Mouse (Mus musculus) cerebellum, adult 11-12 months (tissue): ENCODE results near the gene Grk4.
"Not testable (repeated sequence)": the region's sequence is repeated elsewhere in the genome, so short reads cannot be mapped to it uniquely, and the experiment has no call there.

Experiments
- DNase-seq: peaks from one replicate; pipeline ENCODE4 v3.0.0; 2022

The Grk4 gene

GRCm38 (mm10) chr5:34714371-34714770 lies 54.2 kb downstream of the Grk4 start:
- not testable (repeated sequence) for DNase-seq

GRCm38 (mm10) chr5:34714816-34715215 lies 54.6 kb downstream of the Grk4 start:
- no peak for DNase-seq

GRCm38 (mm10) chr5:34729141-34729540 lies 69.0 kb downstream of the Grk4 start:
- peak; percentile 14 for DNase-seq

DNA sequence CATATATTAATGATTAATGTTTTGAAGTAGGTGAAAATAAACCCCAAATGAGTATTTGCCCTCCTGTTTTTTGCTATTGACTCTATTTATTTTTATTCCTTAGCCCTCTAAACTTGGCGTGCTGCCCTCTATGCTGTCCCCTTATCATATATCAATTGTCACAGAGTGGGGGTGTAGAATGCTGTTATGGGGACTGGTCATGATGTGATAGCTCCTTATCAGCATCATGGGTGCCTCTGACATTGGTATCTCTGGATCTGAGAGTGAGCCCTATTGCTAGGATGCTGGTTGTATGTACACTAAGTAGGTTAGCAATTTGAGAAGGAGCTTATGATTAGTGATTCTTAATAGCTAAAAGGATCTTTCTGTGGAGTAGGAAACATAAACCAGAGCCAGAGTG lies 70.1 kb downstream of the Grk4 start:
- no peak for DNase-seq

- DNase-seq, result no peak
Measured at GRCm38 (mm10) chr5:34751477-34751876, 91.3 kb downstream of the Grk4 start.

- no peak for DNase-seq
Measured at GRCm38 (mm10) chr5:34758762-34759161, 98.6 kb downstream of the Grk4 start.

DNA sequence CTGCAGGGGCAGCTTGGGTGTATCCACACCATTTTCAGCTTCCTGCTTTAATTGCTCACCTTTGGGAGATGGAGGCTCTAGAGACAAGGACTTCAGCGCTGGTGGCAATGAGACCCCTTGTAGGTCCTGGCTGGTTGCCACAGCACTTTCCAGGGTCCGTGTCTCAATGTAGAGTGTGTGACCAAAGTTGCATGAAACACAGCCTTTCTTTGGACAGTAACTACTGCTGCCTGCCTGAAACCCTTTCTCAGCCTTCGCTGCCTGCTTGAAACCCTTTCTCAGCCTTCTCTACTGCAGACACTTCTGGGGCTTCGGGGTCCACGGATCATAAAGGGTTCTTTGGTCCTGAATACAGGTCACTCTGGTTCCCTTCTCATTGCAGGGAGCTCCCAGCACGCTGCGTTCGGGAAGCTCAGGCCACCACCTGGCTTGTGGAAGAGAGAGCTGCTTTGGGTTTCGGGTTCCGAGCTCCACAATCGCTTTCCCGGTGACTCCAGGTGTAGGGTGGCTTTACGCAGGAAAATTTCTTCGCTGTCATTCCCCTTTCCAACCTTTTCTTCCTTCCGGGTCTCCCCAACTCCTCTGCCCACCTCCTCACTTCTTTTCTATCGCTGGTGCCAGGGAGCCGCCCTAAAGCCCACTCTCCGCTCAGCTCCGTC lies 100.8 kb downstream of the Grk4 start:
- peak; percentile 51 for DNase-seq

DNA sequence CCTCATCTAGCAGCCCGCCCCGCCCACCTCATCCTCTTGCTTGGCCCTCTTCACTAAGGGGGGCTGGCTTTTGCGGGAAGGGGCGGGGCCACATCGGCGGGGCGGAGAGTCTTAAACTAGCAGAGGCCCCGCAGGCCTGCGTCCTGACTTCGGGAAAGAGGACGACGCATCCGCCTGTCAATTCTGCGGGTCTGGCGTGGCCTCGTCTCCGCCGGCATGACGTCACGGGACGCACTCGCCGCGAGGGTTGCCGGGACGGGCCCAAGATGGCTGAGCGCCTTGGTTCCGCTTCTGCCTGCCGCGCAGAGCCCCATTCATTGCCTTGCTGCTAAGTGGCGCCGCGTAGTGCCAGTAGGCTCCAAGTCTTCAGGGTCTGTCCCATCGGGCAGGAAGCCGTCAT lies 101.3 kb downstream of the Grk4 start, which contains the start of gene Htt:
Gene Htt, plus strand, starts transcription at position 232 of the 400 bp plus-strand sequence.
- DNase-seq, result peak; percentile 97

GRCm38 (mm10) chr5:34761934-34762611 lies 101.9 kb downstream of the Grk4 start:
- DNase-seq, result peak; percentile 60

- no peak for DNase-seq
Measured at GRCm38 (mm10) chr5:34771818-34772217, 111.6 kb downstream of the Grk4 start.

- no peak for DNase-seq
Measured at GRCm38 (mm10) chr5:34772696-34773245, 112.6 kb downstream of the Grk4 start.

DNA sequence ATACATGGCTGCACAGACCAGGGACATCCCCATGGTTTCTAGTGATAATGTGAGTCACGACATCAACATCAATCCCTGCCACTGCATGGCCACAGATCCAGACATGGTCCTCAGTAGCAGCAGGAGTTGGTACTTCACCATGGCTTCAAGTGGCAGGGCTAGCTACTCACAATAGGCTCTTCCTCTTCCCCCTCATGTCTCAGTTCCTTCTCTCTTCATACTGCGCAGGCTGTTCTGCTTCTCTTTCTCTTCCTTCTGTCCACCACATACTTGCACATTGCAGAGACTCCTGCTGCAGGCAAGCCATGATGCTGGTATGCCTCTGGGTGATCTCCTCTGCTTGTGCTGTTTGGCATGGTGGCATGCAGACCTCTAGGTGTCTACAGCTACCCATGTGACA lies 113.2 kb downstream of the Grk4 start:
- DNase-seq, result no peak

DNA sequence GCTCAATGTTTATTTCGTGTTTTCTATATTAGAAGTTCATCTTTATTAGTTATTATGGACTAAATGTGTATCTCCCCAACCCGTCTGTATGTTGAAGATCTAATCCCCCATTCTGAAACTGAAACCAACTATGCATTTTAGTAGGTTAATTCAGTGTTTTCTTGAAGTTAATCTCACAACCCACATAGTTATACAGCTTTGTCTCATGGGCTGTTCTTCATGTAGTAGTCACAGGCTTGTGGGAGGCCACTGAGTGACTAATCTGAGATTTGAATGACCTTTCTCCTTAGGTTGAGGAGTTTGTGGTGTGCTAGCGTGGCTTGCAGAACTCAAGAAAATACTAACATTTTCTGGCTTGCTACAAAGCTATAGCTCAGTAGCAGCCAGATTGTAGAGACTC lies 124.8 kb downstream of the Grk4 start:
- DNase-seq, result no peak

- no peak for DNase-seq
Measured at GRCm38 (mm10) chr5:34791141-34791540, 131.0 kb downstream of the Grk4 start.

- DNase-seq, result no peak
Measured at GRCm38 (mm10) chr5:34800292-34800953, 140.2 kb downstream of the Grk4 start.
